Mouse (Mus musculus): ENCODE data around the gene Defb25.
A peak's percentile ranks its signal among the peaks of the same experiment; 100 is the strongest.
"Not testable (repeated sequence)": the region's sequence is repeated elsewhere in the genome, so short reads cannot be mapped to it uniquely, and the experiment has no call there.

The Defb25 gene

GRCm38 (mm10) chr2:152622953-152623352, at the start of gene Defb25:
Gene Defb25, minus strand, starts transcription at chr2:152623053.
- DNase-seq (ENCODE audit: low spot score) = no peak

- no peak for DNase-seq (ENCODE audit: low spot score)
These were observed 49.3 kb upstream of the Defb25 start for GRCm38 (mm10) chr2:152672166-152672565.

DNA sequence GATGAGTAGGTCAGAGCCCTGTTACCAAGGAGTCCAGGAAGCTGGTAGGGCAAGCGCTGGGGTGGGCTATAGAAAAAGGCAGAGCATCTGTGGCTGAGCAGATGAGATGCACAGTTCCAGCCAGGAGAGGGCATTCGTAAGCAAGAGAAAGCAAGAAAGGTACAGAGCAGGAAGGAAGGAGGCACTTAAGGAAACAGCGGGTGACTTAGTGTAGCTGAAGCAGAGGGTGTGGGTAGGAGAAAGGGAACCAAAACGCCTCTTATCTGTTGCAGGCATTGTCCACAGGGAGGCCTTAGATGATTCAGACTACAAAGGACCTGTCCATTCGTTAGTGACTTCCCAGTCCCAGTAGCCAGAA, 48.8 kb upstream of the Defb25 start:
- DNase-seq (ENCODE audit: low spot score) = no peak

- no peak for DNase-seq (ENCODE audit: low spot score)
These were observed 48.3 kb upstream of the Defb25 start for GRCm38 (mm10) chr2:152670983-152671641.

- no peak for DNase-seq (ENCODE audit: low spot score)
These were observed 47.0 kb upstream of the Defb25 start for GRCm38 (mm10) chr2:152669639-152670484.

DNA sequence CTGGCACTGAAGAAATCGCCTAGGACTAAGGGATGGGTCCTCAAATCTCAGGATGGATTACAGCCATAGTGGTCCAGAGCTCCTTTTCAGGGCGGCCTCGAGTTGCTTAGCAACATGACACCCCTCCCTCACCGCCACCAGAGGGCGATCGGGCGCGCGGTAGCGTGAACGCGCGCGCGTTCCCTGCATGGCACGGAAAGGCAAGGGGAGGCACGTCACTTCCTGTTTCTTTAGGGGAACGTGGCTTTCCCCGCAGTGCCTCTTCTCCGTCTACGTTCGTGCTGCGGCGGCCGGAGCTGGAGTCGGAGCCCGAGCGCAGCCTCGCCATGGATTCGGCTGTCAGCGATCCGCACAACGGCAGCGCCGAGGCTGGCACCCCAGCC, 46.4 kb upstream of the Defb25 start, which contains the start of gene H13:
Gene H13 (plus strand): TSS at position 206 of the 383 bp plus-strand sequence.
- peak; percentile 82 for DNase-seq (ENCODE audit: low spot score)

DNA sequence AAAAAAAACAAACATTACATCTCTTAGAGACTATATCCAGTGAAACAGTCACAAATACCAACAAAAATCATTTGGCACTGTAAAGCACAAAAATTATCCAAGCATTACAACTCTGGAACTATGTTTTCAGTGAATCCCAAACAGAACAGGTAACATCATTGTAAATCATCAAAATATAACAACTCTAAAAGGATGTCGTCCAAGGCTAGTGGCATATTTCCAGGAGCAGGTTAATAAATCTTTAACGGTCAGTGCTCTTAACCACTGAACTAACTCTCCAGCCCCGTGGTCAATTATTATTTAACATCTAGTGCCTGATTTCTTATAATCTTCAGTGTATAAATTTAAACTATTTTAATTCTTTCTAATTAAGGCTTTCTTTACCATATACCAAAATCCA, 43.3 kb upstream of the Defb25 start:
- DNase-seq (ENCODE audit: low spot score) = not testable (repeated sequence)

- DNase-seq (ENCODE audit: low spot score) = no peak
These were observed 38.3 kb upstream of the Defb25 start for GRCm38 (mm10) chr2:152661163-152661562.

- no peak for DNase-seq (ENCODE audit: low spot score)
These were observed 34.5 kb upstream of the Defb25 start for GRCm38 (mm10) chr2:152657398-152657797.

DNA sequence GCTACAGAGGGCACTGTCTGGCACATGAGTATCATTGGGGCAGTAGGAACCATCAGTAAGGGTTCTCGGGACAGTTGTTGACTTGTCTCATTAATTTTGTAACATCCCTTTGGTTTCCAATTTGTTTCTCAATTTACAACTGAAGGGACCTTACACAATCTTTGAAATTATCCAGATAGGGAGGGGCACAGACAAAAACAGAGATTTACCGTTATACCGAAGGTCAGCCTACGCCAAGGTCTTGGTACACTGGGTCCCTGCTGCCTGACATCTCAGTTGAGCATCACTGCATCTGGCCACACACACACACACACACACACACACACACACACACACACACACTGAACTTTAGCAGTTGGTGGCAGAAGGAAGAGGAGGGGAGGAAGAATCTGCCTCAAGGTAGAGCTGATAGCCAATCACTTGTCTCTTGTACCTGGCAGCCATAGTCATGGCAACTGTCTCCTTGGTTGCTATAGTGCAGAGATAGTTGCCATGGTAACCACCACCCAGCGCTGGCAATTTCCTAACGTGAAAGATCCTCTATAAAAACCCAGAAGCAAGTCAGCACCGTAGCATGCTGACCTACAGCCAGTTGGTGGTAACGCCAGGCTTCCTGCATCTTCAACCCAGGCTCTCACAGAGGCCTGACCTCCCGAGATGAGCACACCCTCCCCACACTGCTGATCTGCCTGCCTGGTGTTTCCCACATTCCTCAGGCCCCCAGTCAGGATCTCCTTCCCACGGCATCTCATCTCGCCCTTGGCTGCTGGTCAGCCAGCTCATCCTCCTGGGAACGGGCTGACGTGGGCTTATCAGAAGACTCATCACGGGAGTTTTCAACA, 31.2 kb upstream of the Defb25 start:
- DNase-seq (ENCODE audit: low spot score) = no peak

GRCm38 (mm10) chr2:152652901-152653620, 30.2 kb upstream of the Defb25 start:
- DNase-seq (ENCODE audit: low spot score) = no peak

DNA sequence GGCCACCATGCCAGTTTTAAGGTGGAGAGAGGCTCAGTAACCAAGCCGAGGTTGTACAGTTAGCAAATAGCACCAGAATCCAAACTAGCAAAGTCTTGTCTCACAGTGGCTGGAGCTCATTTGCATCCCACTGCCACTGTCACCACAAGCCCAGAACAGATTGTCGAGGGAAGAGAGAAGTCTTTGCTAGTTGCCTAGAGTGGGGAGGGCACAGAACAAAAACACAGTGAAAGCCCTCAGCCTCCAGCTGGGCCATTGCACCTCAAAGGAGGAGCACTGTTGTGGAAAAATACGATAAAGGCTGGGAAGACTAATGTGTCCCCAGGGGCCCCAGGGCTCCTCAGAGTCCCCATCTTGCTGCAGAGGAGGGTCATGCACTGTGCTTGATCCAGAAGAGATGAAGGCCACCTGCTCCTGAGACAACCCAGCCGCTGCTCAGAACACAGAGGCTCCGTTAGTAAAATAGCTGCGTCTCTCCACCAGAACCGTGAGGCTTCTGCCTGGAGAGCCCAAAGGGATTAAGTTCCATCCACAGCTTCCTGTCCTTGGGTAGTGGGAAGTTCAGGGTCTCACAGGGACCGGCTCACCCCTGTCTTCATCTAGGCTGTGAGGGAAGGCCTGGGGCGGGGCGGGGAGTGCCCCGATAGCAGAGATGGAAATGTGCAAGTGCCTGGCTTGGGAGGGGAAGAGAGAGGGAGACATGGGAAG, 16.7 kb upstream of the Defb25 start:
- DNase-seq (ENCODE audit: low spot score) = no peak

GRCm38 (mm10) chr2:152638865-152639264, 16.0 kb upstream of the Defb25 start:
- no peak for DNase-seq (ENCODE audit: low spot score)

GRCm38 (mm10) chr2:152637381-152637780, 14.5 kb upstream of the Defb25 start:
- no peak for DNase-seq (ENCODE audit: low spot score)

- no peak for DNase-seq (ENCODE audit: low spot score)
These were observed 14.1 kb upstream of the Defb25 start for GRCm38 (mm10) chr2:152637006-152637322.

- DNase-seq (ENCODE audit: low spot score) = peak; percentile 45
These were observed 13.6 kb upstream of the Defb25 start for GRCm38 (mm10) chr2:152636246-152637005.

DNA sequence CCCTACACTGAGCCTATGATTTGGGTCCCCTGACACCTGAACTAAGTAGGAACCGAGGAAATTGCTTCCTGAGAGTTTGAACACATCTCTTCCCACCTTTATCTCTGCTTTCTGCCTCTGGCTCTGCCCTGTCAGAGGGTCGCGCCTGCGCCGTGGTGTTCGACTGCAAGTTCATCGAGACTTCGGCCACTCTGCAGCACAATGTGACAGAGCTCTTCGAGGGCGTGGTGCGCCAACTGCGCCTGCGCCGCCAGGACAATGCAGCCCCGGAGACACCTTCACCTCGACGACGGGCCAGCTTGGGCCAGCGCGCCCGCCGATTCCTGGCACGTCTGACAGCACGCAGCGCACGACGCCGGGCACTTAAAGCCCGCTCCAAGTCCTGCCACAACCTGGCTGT, 11.5 kb upstream of the Defb25 start:
- DNase-seq (ENCODE audit: low spot score) = no peak

DNA sequence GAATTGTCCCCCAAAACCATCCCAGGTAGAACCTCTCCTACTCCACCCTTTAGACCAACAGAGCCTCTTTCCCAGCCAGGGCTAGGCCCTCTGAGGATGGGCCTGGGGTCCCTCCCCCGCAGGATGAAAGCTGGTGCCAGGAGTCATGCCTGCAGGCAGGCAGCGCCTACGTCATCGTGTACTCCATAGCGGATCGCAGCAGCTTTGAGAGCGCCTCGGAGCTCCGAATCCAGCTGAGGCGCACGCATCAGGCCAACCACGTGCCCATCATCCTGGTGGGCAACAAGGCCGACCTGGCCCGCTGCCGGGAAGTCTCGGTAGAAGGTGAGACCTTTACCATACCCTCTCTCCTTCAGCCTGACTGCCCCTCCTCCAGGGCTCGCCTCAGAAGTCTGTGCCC, 10.5 kb upstream of the Defb25 start:
- no peak for DNase-seq (ENCODE audit: low spot score)

DNA sequence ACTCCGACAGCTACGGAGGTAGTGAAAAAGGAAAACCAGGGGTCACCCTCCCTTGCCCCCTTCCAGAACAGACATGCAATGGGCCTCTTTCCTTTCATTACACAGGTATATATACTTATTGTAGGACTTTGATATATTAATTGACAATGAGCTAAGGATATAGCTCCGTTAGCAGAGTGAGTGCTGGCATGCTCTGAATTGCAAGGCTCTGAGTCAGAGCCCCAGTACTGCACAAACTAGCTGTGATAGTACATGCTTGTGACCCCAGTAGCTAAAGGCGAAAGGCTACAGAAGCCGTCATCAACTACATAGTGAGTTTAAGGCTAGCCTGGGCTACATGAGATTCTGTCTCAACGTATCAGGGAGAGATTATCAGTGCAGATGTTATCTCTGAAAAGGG, 7.1 kb upstream of the Defb25 start:
- DNase-seq (ENCODE audit: low spot score) = no peak

- no peak for DNase-seq (ENCODE audit: low spot score)
These were observed 6.4 kb upstream of the Defb25 start for GRCm38 (mm10) chr2:152629239-152629638.

- no peak for DNase-seq (ENCODE audit: low spot score)
These were observed 5.2 kb upstream of the Defb25 start for GRCm38 (mm10) chr2:152628066-152628465.

Measured in ovary, postnatal 10 days (tissue).